Mouse (Mus musculus): ENCODE results near the gene Aifm2. TPM values are rescaled to one million over a fixed set of nuclear protein-coding genes. Genes with fewer than 3 reads are reported as not detected.

Aifm2 gene
- polyA plus RNA-seq, 1 experiment from 2014 or later = 12.8 TPM

GRCm38 (mm10) chr10:61750014-61750413 is 35.0 kb downstream of the Aifm2 start:
- H3K9me3 ChIP-seq (ENCODE audit: control insufficient read depth, low read length) = no peaks in the 10 kb centered on the region
- no peaks in the 10 kb centered on the region for H3K27me3 ChIP-seq (ENCODE audit: control insufficient read depth, insufficient read depth, low read length)
- no peak for ATAC-seq (ENCODE audit: low read depth)
- no peak overlapping the region for H3K4me2 ChIP-seq (ENCODE audit: low read depth, low read length)
- no peak overlapping the region for H3K4me3 ChIP-seq (ENCODE audit: low read depth, low read length)
- H3K9ac ChIP-seq (replicated peaks; ENCODE audit: low read depth, low read length) = no peak overlapping the region
- 79% methylated on average over 9 of the region's 9 CpGs for WGBS
- no peak overlapping the region for H3K27ac ChIP-seq (ENCODE audit: low read depth, low read length)
- H3K36me3 ChIP-seq (ENCODE audit: control insufficient read depth, insufficient read depth, low read length) = peaks cover 81% of the 10 kb centered on the region
- no peaks in the 10 kb centered on the region for H3K4me1 ChIP-seq (ENCODE audit: control insufficient read depth, insufficient read depth, low read length)

- Histone ChIP-seq H3K27me3 (ENCODE audit: control insufficient read depth, insufficient read depth, low read length) (no peaks in the 10 kb centered on the region), H3K4me3 (ENCODE audit: low read depth, low read length) (no peak overlapping the region), H3K36me3 (ENCODE audit: control insufficient read depth, insufficient read depth, low read length) (peaks cover 75% of the 10 kb centered on the region), H3K27ac (ENCODE audit: low read depth, low read length) (no peak overlapping the region), H3K4me1 (ENCODE audit: control insufficient read depth, insufficient read depth, low read length) (no peaks in the 10 kb centered on the region), H3K9me3 (ENCODE audit: control insufficient read depth, low read length) (no peaks in the 10 kb centered on the region), H3K4me2 (ENCODE audit: low read depth, low read length) (no peak overlapping the region), H3K9ac (replicated peaks; ENCODE audit: low read depth, low read length) (no peak overlapping the region)
- ATAC-seq (ENCODE audit: low read depth) = no peak
- 89% methylated on average over 20 of the region's 20 CpGs for WGBS
These were observed 36.6 kb downstream of the Aifm2 start for GRCm38 (mm10) chr10:61751534-61752219.

DNA sequence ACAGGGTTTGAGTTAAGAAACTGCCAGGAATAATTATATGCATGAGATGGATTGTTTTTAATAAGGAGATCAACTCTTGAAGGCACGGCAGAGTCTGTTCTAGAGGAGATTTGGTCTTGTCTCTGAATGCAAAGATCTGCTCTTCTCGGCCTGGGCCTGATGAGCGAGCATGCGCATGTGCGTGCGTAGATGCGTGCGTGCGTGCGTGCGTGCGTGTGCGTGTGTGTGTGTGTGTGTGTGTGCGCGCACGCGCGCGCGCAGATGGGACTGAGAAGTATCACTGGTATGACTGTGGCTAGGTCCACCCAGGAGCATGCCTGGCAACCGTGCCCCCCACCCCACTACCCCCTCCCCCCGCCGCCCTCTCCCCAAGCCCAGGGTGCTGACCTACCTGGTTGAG is 38.0 kb downstream of the Aifm2 start:
- ATAC-seq (ENCODE audit: low read depth) = no peak
- no peak overlapping the region for H3K9ac ChIP-seq (replicated peaks; ENCODE audit: low read depth, low read length)
- H3K9me3 ChIP-seq (ENCODE audit: control insufficient read depth, low read length) = no peaks in the 10 kb centered on the region
- H3K4me1 ChIP-seq (ENCODE audit: control insufficient read depth, insufficient read depth, low read length) = no peaks in the 10 kb centered on the region
- H3K27ac ChIP-seq (ENCODE audit: low read depth, low read length) = no peak overlapping the region
- H3K36me3 ChIP-seq (ENCODE audit: control insufficient read depth, insufficient read depth, low read length) = peaks cover 67% of the 10 kb centered on the region
- H3K27me3 ChIP-seq (ENCODE audit: control insufficient read depth, insufficient read depth, low read length) = no peaks in the 10 kb centered on the region
- H3K4me2 ChIP-seq (ENCODE audit: low read depth, low read length) = no peak overlapping the region
- 96% methylated on average over 23 of the region's 23 CpGs for WGBS
- H3K4me3 ChIP-seq (ENCODE audit: low read depth, low read length) = no peak overlapping the region

DNA sequence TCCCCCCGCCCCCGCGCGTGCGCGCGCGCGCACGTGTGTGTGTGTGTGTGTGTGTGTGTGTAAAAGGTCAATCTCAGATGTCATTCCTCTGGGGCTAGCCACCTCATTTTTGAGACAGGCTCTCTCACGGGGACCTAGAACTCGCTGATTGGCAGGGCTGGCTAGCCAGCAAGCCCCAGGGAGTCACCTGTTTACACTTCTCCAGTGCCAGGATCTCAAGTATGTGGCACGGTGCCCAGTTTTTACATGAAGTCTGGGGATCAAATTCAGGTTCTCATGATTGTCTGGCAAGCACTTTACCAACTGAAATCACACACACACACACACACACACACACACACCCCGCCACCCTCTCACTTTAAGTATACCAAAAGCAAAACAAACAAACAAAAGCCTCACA is 42.0 kb downstream of the Aifm2 start:
- 91% methylated on average over 14 of the region's 14 CpGs for WGBS
- no peaks in the 10 kb centered on the region for H3K4me1 ChIP-seq (ENCODE audit: control insufficient read depth, insufficient read depth, low read length)
- no peak overlapping the region for H3K9ac ChIP-seq (replicated peaks; ENCODE audit: low read depth, low read length)
- no peak overlapping the region for H3K4me2 ChIP-seq (ENCODE audit: low read depth, low read length)
- H3K27me3 ChIP-seq (ENCODE audit: control insufficient read depth, insufficient read depth, low read length) = no peaks in the 10 kb centered on the region
- H3K27ac ChIP-seq (ENCODE audit: low read depth, low read length) = no peak overlapping the region
- H3K36me3 ChIP-seq (ENCODE audit: control insufficient read depth, insufficient read depth, low read length) = peaks cover 36% of the 10 kb centered on the region
- no peaks in the 10 kb centered on the region for H3K9me3 ChIP-seq (ENCODE audit: control insufficient read depth, low read length)
- ATAC-seq (ENCODE audit: low read depth) = no peak
- H3K4me3 ChIP-seq (ENCODE audit: low read depth, low read length) = no peak overlapping the region

DNA sequence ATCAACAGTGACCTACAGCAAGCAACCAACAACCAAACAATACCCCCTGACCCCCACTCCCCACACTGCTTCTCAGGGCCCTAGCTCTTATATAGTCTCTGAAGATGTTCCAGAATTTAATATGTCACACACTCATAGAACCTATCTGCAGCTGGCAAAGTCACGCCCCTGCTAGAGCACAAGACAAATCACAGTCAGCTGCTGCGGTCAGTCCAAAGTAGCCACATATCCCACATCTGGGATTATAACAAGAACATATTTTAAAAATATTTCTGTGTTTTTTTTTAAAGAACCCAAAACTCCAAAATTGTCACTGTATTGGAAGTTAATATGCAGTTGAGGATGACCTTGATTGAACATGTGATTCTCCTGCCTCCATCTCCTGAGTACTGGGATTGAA is 43.8 kb downstream of the Aifm2 start:
- Histone ChIP-seq H3K4me3 (ENCODE audit: low read depth, low read length) (no peak overlapping the region), H3K4me1 (ENCODE audit: control insufficient read depth, insufficient read depth, low read length) (no peaks in the 10 kb centered on the region), H3K9me3 (ENCODE audit: control insufficient read depth, low read length) (no peaks in the 10 kb centered on the region), H3K27me3 (ENCODE audit: control insufficient read depth, insufficient read depth, low read length) (no peaks in the 10 kb centered on the region), H3K9ac (replicated peaks; ENCODE audit: low read depth, low read length) (no peak overlapping the region), H3K27ac (ENCODE audit: low read depth, low read length) (no peak overlapping the region), H3K36me3 (ENCODE audit: control insufficient read depth, insufficient read depth, low read length) (peaks cover 22% of the 10 kb centered on the region; the same call in 1 of the 2 replicates), H3K4me2 (ENCODE audit: low read depth, low read length) (no peak overlapping the region)
- WGBS = 98% methylated on average over 2 of the region's 2 CpGs
- no peak for ATAC-seq (ENCODE audit: low read depth)

DNA sequence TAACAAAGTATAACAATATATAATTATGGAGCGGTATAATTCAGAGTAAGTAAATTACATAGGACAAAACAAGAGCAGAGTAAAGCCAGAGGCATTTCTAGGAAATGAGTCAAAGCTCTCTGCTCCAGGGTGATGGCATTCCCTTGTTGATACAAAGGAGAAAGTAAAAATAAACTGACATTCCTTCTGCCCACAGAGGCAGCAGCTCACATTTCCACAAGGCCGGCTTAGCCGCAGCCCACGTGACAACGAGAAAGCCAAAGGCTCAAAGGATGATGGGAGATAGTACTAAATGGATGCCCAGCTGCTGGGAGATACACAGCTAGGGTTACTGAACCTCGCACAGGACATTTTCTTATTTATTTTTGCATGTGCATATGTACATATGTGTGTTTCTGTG is 44.8 kb downstream of the Aifm2 start:
- Histone ChIP-seq H3K4me2 (ENCODE audit: low read depth, low read length) (no peak overlapping the region), H3K36me3 (ENCODE audit: control insufficient read depth, insufficient read depth, low read length) (peaks cover 17% of the 10 kb centered on the region; the same call in 1 of the 2 replicates), H3K27me3 (ENCODE audit: control insufficient read depth, insufficient read depth, low read length) (no peaks in the 10 kb centered on the region), H3K9ac (replicated peaks; ENCODE audit: low read depth, low read length) (no peak overlapping the region), H3K4me1 (ENCODE audit: control insufficient read depth, insufficient read depth, low read length) (no peaks in the 10 kb centered on the region), H3K9me3 (ENCODE audit: control insufficient read depth, low read length) (no peaks in the 10 kb centered on the region), H3K27ac (ENCODE audit: low read depth, low read length) (no peak overlapping the region; the same call in 1 of the 2 replicates), H3K4me3 (ENCODE audit: low read depth, low read length) (no peak overlapping the region)
- no peak for ATAC-seq (ENCODE audit: low read depth)
- WGBS = 71% methylated on average over 6 of the region's 6 CpGs

DNA sequence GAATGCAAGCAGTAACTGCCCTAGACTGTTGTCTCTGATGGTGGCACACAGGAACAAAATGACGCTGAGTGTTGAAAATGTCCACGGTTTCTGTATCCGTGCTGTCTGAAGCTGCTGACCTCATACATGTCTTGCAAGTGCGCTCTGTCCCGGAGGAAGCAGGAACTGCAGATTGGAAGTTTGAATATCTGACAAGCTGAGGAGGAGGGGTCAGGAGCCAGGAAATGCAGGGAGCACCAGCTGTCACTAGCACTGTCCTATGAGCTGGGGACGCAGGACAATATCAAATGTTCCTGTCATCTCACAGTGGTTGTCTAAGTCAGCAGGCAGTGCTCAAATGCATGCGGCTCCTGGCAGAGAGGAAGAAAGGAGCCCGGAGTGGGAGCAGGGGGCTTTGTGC is 49.6 kb downstream of the Aifm2 start:
- Histone ChIP-seq H3K27me3 (ENCODE audit: control insufficient read depth, insufficient read depth, low read length) (no peaks in the 10 kb centered on the region), H3K4me3 (ENCODE audit: low read depth, low read length) (no peak overlapping the region), H3K27ac (ENCODE audit: low read depth, low read length) (no peak overlapping the region), H3K9me3 (ENCODE audit: control insufficient read depth, low read length) (no peaks in the 10 kb centered on the region), H3K9ac (replicated peaks; ENCODE audit: low read depth, low read length) (no peak overlapping the region), H3K4me1 (ENCODE audit: control insufficient read depth, insufficient read depth, low read length) (peaks cover 8% of the 10 kb centered on the region), H3K36me3 (ENCODE audit: control insufficient read depth, insufficient read depth, low read length) (no peaks in the 10 kb centered on the region), H3K4me2 (ENCODE audit: low read depth, low read length) (no peak overlapping the region)
- WGBS = 81% methylated on average over 8 of the region's 8 CpGs
- ATAC-seq (ENCODE audit: low read depth) = no peak

DNA sequence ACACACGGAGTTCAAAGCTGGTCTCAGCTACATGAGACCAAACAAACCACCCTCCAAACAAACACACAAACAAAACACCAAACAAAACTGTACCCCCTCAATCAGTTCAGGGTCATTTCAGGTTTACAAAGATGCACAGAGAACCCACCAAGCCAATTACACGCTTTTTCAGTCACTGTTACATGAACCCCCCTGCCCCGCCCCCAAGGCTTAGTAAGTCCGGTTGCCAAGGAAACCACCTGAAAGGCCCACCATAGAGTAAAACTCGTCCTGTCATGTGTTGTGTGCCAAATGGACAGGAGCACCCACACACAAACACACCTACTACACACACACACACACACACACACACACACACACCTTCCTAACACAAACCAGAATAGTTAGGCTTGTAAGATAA is 50.5 kb downstream of the Aifm2 start:
- no peaks in the 10 kb centered on the region for H3K27me3 ChIP-seq (ENCODE audit: control insufficient read depth, insufficient read depth, low read length)
- no peaks in the 10 kb centered on the region for H3K9me3 ChIP-seq (ENCODE audit: control insufficient read depth, low read length)
- H3K4me1 ChIP-seq (ENCODE audit: control insufficient read depth, insufficient read depth, low read length) = peaks cover 8% of the 10 kb centered on the region
- H3K4me3 ChIP-seq (ENCODE audit: low read depth, low read length) = no peak overlapping the region
- no peak for ATAC-seq (ENCODE audit: low read depth)
- no peaks in the 10 kb centered on the region for H3K36me3 ChIP-seq (ENCODE audit: control insufficient read depth, insufficient read depth, low read length)
- no peak overlapping the region for H3K4me2 ChIP-seq (ENCODE audit: low read depth, low read length)
- H3K9ac ChIP-seq (replicated peaks; ENCODE audit: low read depth, low read length) = no peak overlapping the region
- WGBS = 19% methylated on average over 5 of the region's 5 CpGs
- H3K27ac ChIP-seq (ENCODE audit: low read depth, low read length) = no peak overlapping the region

DNA sequence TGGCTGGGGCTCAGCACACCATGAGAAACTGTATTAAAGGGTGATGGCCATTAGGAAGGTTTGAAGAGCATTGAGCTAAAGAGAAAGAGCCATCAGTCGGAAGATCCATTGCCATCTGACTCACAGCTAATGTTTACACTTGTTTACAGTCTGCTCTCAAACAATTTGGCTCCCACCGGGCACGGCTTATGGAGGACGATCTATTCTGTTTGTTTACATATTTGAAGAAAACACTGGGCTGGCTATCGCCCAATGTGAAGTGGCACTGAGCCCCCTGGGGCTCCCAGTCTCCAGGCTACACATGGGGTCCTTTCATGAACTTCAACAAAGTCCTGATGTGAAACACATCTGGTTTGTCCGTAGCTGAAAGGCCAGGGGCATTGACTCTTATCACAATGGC is 51.7 kb downstream of the Aifm2 start:
- Histone ChIP-seq H3K4me2 (ENCODE audit: low read depth, low read length) (no peak overlapping the region), H3K27ac (ENCODE audit: low read depth, low read length) (no peak overlapping the region), H3K4me1 (ENCODE audit: control insufficient read depth, insufficient read depth, low read length) (peaks cover 8% of the 10 kb centered on the region), H3K36me3 (ENCODE audit: control insufficient read depth, insufficient read depth, low read length) (no peaks in the 10 kb centered on the region; the same call in 1 of the 2 replicates), H3K9ac (replicated peaks; ENCODE audit: low read depth, low read length) (no peak overlapping the region), H3K9me3 (ENCODE audit: control insufficient read depth, low read length) (no peaks in the 10 kb centered on the region), H3K4me3 (ENCODE audit: low read depth, low read length) (no peak overlapping the region), H3K27me3 (ENCODE audit: control insufficient read depth, insufficient read depth, low read length) (no peaks in the 10 kb centered on the region)
- ATAC-seq (ENCODE audit: low read depth) = no peak
- 61% methylated on average over 6 of the region's 6 CpGs for WGBS
